Mouse (Mus musculus): ENCODE measurements around the gene Clta. TPM values are rescaled to one million over a fixed set of nuclear protein-coding genes. Genes with fewer than 3 reads are reported as not detected.

Gene Clta
- polyA plus RNA-seq, 1 experiment, result 18.7 TPM

GRCm38 (mm10) chr4:43988976-43989375, 15.3 kb upstream of the Clta start:
- no peak for TF ChIP-seq TAL1 (IDR thresholded peaks at IDR 0.05; ENCODE audit: low read length)
- TF ChIP-seq GATA1 (IDR thresholded peaks at IDR 0.05; ENCODE audit: low read length), result no peak
- Histone ChIP-seq H3K9me3 (ENCODE audit: control insufficient read depth, low read length) (no peaks in the 10 kb centered on the region), H3K27me3 (ENCODE audit: control insufficient read depth) (peaks cover 7% of the 10 kb centered on the region), H3K4me3 (replicated peaks) (no peak overlapping the region), H3K36me3 (ENCODE audit: control insufficient read depth) (no peaks in the 10 kb centered on the region), H3K4me1 (ENCODE audit: control insufficient read depth) (no peaks in the 10 kb centered on the region)

- no peaks in the 10 kb centered on the region for H3K4me1 ChIP-seq (ENCODE audit: control insufficient read depth)
- no peaks in the 10 kb centered on the region for H3K27me3 ChIP-seq (ENCODE audit: control insufficient read depth)
- H3K9me3 ChIP-seq (ENCODE audit: control insufficient read depth, low read length), result no peaks in the 10 kb centered on the region
- no peaks in the 10 kb centered on the region for H3K36me3 ChIP-seq (ENCODE audit: control insufficient read depth)
- no peak for TF ChIP-seq GATA1 (IDR thresholded peaks at IDR 0.05; ENCODE audit: low read length)
- no peak for TF ChIP-seq TAL1 (IDR thresholded peaks at IDR 0.05; ENCODE audit: low read length)
- H3K4me3 ChIP-seq (replicated peaks), result no peak overlapping the region
These were observed 11.2 kb upstream of the Clta start for GRCm38 (mm10) chr4:43993072-43993471.

DNA sequence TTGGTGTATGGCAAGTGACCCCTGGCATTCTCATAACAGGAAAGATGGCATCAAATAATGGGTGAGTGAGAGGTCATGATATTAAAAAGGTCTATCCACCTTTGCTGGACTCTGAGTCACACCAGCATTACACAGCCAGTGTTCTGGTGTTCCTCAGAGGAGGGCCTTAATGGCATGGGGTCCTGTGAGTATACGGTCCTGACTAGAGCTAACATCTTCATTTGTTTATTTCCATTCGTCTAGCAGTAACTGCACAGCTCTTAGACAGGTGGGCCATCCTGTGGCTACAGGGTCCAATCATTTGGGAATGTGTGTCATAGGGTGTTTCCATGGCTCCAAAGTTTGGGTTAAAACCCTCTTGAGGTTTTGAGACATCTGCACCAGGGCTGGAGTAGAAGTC, 9.9 kb upstream of the Clta start:
- H3K4me3 ChIP-seq (replicated peaks), result no peak overlapping the region
- no peaks in the 10 kb centered on the region; the same call in 1 of the 2 replicates for H3K9me3 ChIP-seq (ENCODE audit: control insufficient read depth, low read length)
- H3K4me1 ChIP-seq (ENCODE audit: control insufficient read depth), result no peaks in the 10 kb centered on the region
- TF ChIP-seq TAL1 (IDR thresholded peaks at IDR 0.05; ENCODE audit: low read length) (no peak), GATA1 (IDR thresholded peaks at IDR 0.05; ENCODE audit: low read length) (no peak)
- H3K27me3 ChIP-seq (ENCODE audit: control insufficient read depth), result no peaks in the 10 kb centered on the region
- no peaks in the 10 kb centered on the region for H3K36me3 ChIP-seq (ENCODE audit: control insufficient read depth)

DNA sequence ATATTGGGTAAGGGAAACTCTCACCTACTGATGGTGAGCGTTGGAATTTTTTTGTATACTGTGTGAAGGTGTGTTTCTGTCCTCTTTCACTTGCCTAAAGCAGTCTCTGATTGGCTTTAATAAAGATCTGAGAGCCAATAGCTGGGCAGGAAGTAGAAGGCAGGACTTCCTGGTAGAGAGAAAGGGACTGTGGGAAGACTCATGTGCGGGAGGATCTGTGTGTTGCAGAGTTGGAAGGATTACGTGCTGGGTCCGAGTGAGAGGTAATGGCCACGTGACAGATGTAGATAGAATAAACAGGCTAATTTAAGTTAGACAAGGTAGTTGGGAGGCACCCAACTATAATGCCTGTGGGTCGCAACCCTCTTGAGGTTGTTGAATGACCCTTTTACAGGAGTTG, 630 bp upstream of the Clta start:
- Histone ChIP-seq H3K9me3 (ENCODE audit: control insufficient read depth, low read length) (peaks cover 8% of the 10 kb centered on the region), H3K36me3 (ENCODE audit: control insufficient read depth) (peaks cover 31% of the 10 kb centered on the region), H3K4me3 (replicated peaks) (peak overlapping the region; percentile 64), H3K4me1 (ENCODE audit: control insufficient read depth) (peaks cover 33% of the 10 kb centered on the region), H3K27me3 (ENCODE audit: control insufficient read depth) (no peaks in the 10 kb centered on the region)
- TF ChIP-seq GATA1 (IDR thresholded peaks at IDR 0.05; ENCODE audit: low read length) (no peak), TAL1 (IDR thresholded peaks at IDR 0.05; ENCODE audit: low read length) (no peak)

DNA sequence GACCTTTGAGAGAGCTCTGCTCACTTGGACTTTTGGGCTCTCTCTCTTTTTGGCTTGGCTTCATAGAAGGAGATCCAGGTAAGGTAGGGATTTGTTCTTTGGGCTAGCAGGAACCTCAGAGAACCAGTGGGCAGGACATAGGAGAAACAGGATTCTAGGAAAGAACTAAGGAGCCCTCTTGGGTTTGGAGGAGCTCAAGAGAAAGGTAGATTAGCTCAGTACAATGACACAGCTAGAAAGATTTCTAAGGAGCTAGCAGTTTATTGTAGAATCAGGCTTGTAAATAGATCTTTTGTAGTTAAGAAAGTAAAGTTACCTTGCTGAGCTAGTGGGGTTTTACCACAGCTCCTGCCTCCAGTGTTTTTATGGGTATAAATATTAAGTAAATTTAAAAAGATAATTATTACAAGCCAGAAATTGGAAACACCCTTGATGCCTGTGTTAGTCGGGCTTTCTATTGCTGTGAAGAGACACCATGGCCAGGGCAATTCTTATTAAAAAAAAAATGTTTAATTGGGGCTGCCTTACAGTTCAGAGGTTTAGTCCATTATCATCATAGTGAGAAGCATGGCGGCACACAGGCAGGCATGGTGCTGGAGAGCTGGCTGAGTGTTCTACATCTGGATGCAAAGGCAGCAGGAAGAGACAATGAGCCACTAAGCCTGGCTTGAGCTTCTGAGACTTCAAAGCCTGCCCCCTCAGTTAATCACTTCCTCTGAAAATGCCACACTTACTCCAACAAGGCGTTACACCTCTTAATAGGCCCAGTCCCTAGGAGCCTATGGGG, 564 bp downstream of the Clta start:
- peaks cover 35% of the 10 kb centered on the region for H3K4me1 ChIP-seq (ENCODE audit: control insufficient read depth)
- TF ChIP-seq TAL1 (IDR thresholded peaks at IDR 0.05; ENCODE audit: low read length) (no peak), GATA1 (IDR thresholded peaks at IDR 0.05; ENCODE audit: low read length) (no peak)
- H3K27me3 ChIP-seq (ENCODE audit: control insufficient read depth), result no peaks in the 10 kb centered on the region
- peak overlapping the region; percentile 64 for H3K4me3 ChIP-seq (replicated peaks)
- peaks cover 33% of the 10 kb centered on the region for H3K36me3 ChIP-seq (ENCODE audit: control insufficient read depth)
- peaks cover 8% of the 10 kb centered on the region for H3K9me3 ChIP-seq (ENCODE audit: control insufficient read depth, low read length)

DNA sequence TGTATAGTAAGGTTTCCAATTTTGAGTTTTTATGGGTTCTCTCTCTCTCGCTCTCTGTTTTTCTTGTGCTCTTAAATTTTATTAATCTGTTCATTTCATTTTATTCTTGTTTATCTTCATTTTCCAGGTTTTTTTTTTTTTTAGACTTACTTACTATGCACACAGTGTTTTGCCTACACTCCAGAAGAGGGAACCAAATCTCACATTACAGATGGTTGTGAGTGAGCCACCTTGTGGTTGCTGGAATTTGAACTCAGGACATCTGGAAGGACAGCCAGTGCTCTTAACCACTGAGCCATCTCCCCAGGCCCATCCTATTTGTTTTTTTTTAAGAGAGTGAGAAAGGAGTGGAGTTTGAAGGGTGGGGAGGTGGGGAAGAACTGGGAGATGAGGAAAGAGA, 5.9 kb downstream of the Clta start:
- TF ChIP-seq GATA1 (IDR thresholded peaks at IDR 0.05; ENCODE audit: low read length), result no peak
- no peak for TF ChIP-seq TAL1 (IDR thresholded peaks at IDR 0.05; ENCODE audit: low read length)
- H3K27me3 ChIP-seq (ENCODE audit: control insufficient read depth), result no peaks in the 10 kb centered on the region
- no peak overlapping the region for H3K4me3 ChIP-seq (replicated peaks)
- peaks cover 45% of the 10 kb centered on the region for H3K4me1 ChIP-seq (ENCODE audit: control insufficient read depth)
- peaks cover 49% of the 10 kb centered on the region for H3K36me3 ChIP-seq (ENCODE audit: control insufficient read depth)
- H3K9me3 ChIP-seq (ENCODE audit: control insufficient read depth, low read length), result peaks cover 8% of the 10 kb centered on the region

GRCm38 (mm10) chr4:44010893-44011292, 6.6 kb downstream of the Clta start:
- Histone ChIP-seq H3K4me1 (ENCODE audit: control insufficient read depth) (peaks cover 43% of the 10 kb centered on the region), H3K36me3 (ENCODE audit: control insufficient read depth) (peaks cover 49% of the 10 kb centered on the region), H3K9me3 (ENCODE audit: control insufficient read depth, low read length) (peaks cover 8% of the 10 kb centered on the region), H3K4me3 (replicated peaks) (no peak overlapping the region), H3K27me3 (ENCODE audit: control insufficient read depth) (no peaks in the 10 kb centered on the region)
- no peak for TF ChIP-seq TAL1 (IDR thresholded peaks at IDR 0.05; ENCODE audit: low read length)
- no peak for TF ChIP-seq GATA1 (IDR thresholded peaks at IDR 0.05; ENCODE audit: low read length)

- Histone ChIP-seq H3K9me3 (ENCODE audit: control insufficient read depth, low read length) (peaks cover 8% of the 10 kb centered on the region), H3K4me3 (replicated peaks) (peak overlapping the region; percentile 89), H3K4me1 (ENCODE audit: control insufficient read depth) (peaks cover 50% of the 10 kb centered on the region), H3K27me3 (ENCODE audit: control insufficient read depth) (no peaks in the 10 kb centered on the region), H3K36me3 (ENCODE audit: control insufficient read depth) (peaks cover 53% of the 10 kb centered on the region)
- no peak for TF ChIP-seq GATA1 (IDR thresholded peaks at IDR 0.05; ENCODE audit: low read length)
- no peak for TF ChIP-seq TAL1 (IDR thresholded peaks at IDR 0.05; ENCODE audit: low read length)
These were observed 7.5 kb downstream of the Clta start for GRCm38 (mm10) chr4:44011799-44012198.

DNA sequence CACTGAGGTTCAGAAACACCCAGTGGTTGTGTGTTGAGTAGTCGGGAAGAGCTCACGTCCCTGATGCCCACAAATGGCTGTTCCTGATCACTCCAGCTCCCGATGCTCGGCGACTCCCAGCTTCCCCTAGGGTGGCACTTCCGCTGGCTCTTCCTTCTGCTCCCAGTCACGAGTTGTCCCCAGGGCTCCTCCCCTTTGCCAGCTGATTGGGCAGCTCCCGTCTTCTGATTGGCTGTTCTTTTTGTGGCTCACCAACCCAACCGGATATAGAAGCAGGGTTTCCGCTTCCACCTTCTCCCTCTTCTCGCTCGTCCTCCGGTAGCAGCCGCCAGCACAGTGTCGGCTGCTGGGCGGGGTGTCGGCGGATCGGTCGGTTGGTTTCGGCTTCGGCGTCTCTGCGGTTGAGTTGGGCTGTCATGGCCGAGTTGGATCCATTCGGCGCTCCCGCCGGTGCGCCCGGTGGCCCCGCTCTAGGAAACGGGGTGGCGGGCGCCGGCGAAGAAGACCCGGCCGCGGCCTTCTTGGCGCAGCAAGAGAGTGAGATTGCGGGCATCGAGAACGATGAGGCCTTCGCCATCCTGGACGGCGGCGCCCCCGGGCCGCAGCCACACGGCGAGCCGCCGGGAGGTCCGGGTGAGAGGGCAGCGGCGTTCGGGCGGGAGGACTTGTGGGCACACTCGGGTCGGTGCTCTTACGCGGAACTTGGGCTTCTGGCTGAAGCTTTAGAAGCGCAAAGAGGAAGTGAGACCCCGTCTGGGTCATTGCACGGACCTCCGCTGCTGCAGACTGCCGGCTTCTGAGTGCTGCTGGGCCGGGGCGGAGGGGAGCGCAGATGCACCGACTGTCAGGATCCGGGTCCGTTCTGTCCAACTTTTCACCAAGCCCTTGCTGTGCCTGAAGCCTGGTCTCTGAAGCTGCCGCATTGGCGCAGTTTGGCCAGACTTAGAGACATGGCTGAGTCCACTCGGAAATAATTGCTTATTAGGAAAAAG, 8.4 kb downstream of the Clta start:
- peaks cover 52% of the 10 kb centered on the region for H3K36me3 ChIP-seq (ENCODE audit: control insufficient read depth)
- peaks cover 50% of the 10 kb centered on the region for H3K4me1 ChIP-seq (ENCODE audit: control insufficient read depth)
- no peaks in the 10 kb centered on the region for H3K27me3 ChIP-seq (ENCODE audit: control insufficient read depth)
- peak overlapping the region; percentile 89 for H3K4me3 ChIP-seq (replicated peaks)
- no peak for TF ChIP-seq GATA1 (IDR thresholded peaks at IDR 0.05; ENCODE audit: low read length)
- TF ChIP-seq TAL1 (IDR thresholded peaks at IDR 0.05; ENCODE audit: low read length), result no peak
- no peaks in the 10 kb centered on the region for H3K9me3 ChIP-seq (ENCODE audit: control insufficient read depth, low read length)

All from erythroblast, embryonic 14.5 days (primary cell).